Mouse (Mus musculus) bone marrow, adult 2 months (tissue): ENCODE data around the gene Fosb.

Experiments
- CTCF ChIP-seq: fragments of 200-500 bp; IDR thresholded peaks from 2 replicates; pipeline ENCODE4 v1.5.1; 2011; ENCODE audit warnings: low read length, control low read depth; ENCODE audit not compliant: control insufficient read depth, insufficient read depth
- POLR2A ChIP-seq: fragments of 200-500 bp; IDR thresholded peaks from 2 replicates; pipeline ENCODE4 v1.6.1; 2011; ENCODE audit warnings: low read depth, mild to moderate bottlenecking, control low read depth, low read length, borderline replicate concordance; ENCODE audit not compliant: control insufficient read depth

DNA sequence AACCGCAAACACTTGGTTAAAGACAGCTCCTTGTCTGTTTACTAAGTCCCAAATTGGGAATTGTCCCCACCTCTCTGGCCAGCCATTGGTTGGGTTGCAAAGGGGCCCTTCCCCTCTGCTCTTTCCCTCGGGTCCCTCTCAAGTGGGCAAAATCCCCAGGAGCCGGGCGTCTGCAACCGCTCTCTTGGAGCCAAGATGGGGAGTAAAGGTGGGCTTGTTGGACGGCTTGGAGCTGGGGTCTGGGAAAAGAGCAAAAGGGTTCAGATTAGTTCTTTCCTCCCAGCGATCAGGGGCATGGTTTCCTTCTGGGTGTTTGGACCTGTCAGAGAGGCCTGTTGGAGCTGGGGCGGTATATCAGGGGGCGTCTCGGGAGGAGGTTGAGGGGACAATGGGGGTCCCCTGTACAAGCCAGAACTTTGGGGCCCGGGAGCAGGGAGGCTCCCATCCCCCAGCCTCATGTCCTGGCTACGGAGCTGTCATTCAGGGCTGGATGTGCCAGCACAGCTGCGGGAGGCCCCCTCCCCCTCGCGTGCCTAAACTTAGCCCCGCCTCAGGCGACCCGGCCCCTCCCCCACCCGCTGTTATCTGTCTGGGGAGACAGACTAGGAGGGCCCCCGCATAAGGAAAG, 18.8 kb downstream of the Fosb start:
- TF ChIP-seq POLR2A (no peak), CTCF (no peak)
